Mouse (Mus musculus) limb, embryonic 13.5 days (tissue): ENCODE data around the gene Rab11fip4. TPM values are rescaled to one million over a fixed set of nuclear protein-coding genes. Genes with fewer than 3 reads are reported as not detected.
A peak's percentile ranks its signal among the peaks of the same experiment; 100 is the strongest.

ENCODE experiments used
- ATAC-seq: fragments of 200-750 bp; cut with Nextera tagmentation; 2 replicates; pipeline ENCODE4 v1.8.0; 2017; ENCODE audit warnings: low read depth, moderate number of reproducible peaks, moderate TSS enrichment; ENCODE audit not compliant: low FRiP score
- H3K27ac ChIP-seq: fragments of 300-500 bp; sonication (generic); 2 replicates; pipeline ENCODE4 v1.5.1; 2015; ENCODE audit warnings: inconsistent platforms, mild to moderate bottlenecking, moderate library complexity
- H3K27me3 ChIP-seq: fragments of 300-500 bp; sonication (generic); 2 replicates; pipeline ENCODE4 v1.6.1; 2015; ENCODE audit warnings: mild to moderate bottlenecking, inconsistent platforms
- H3K36me3 ChIP-seq: fragments of 300-500 bp; sonication (generic); 2 replicates; pipeline ENCODE4 v1.6.1; 2015; ENCODE audit warnings: inconsistent platforms, mild to moderate bottlenecking, moderate library complexity
- H3K4me1 ChIP-seq: fragments of 300-500 bp; sonication (generic); 2 replicates; pipeline ENCODE4 v1.6.1; 2015; ENCODE audit warnings: inconsistent platforms
- H3K4me2 ChIP-seq: fragments of 300-500 bp; sonication (generic); replicated peaks from 2 replicates; pipeline ENCODE4 v1.6.1; 2015; ENCODE audit warnings: inconsistent platforms, mild to moderate bottlenecking, moderate library complexity
- H3K4me3 ChIP-seq: fragments of 300-500 bp; sonication (generic); 2 replicates; pipeline ENCODE4 v1.5.1; 2015; ENCODE audit warnings: moderate library complexity, mild to moderate bottlenecking, inconsistent platforms
- H3K9ac ChIP-seq: fragments of 300-500 bp; sonication (generic); 2 replicates; pipeline ENCODE4 v1.6.1; 2015; ENCODE audit warnings: mild to moderate bottlenecking, inconsistent platforms
- H3K9me3 ChIP-seq: fragments of 300-500 bp; sonication (generic); 2 replicates; pipeline ENCODE4 v1.6.1; 2016; ENCODE audit warnings: inconsistent platforms
- WGBS: fragments of 180-500 bp; shearing (Covaris S2); methylation state at CpG from one replicate; pipeline ENCODE4 v1.1.7; 2015; 5-methylcytosine and 5-hydroxymethylcytosine counted together
- polyA plus RNA-seq: library from polyadenylated mRNA; unstranded; fragments of >200 nt; fragmentation: Nextera tagmentation; extraction: Ambion mirVana; gene quantifications from 2 replicates; pipeline ENCODE4 v1.2.1, GENCODE M21; 2015

The Rab11fip4 gene
- polyA plus RNA-seq, 1 experiment from 2014 or later = 12.4 TPM

DNA sequence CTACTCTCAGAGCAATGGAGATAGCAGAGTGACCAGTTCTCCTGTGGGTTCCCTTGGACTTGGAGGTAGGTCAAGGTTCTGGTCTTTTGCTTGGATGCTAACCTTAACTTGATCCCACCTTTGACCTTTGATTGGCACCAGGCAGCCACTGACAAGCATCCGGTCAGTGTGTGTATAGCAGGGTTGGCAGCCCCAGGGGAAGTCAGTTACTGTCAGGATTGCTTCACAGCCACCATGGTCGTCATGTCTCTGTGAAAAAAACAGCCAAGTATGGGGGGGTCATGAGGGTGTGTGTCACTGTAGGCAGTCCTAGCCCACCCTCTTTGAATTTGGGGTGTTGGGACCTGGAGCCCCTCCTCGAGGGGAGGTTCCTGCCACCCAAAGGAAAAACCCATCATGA lies 83.2 kb downstream of the Rab11fip4 start:
- no peak overlapping the region for H3K9ac ChIP-seq
- H3K27me3 ChIP-seq = no peaks in the 10 kb centered on the region
- ATAC-seq = no peak
- H3K36me3 ChIP-seq = no peaks in the 10 kb centered on the region
- peaks cover 79% of the 10 kb centered on the region for H3K4me1 ChIP-seq
- no peak overlapping the region for H3K4me3 ChIP-seq
- no peak overlapping the region for H3K27ac ChIP-seq
- no peaks in the 10 kb centered on the region for H3K9me3 ChIP-seq
- WGBS = 79% methylated on average over 3 of the region's 3 CpGs
- H3K4me2 ChIP-seq = no peak overlapping the region

DNA sequence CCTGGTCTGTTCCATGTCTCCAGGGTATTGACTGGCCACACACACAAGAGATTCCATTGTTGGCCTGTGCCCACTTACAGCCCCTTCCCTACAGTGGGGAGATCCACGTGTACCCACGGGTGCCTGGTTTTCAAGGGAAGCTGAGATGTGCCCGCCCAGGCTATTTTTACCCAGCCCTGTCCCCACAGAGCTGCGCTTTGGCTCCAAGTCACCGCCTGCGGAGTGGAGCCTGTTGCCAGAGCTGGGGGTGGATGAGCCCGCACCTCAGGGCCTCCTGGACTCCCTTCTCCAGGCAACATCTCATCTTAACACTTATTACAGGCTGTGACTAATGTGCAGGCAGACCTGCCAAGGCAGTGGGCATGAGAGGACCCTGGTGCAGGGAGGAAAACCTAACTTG lies 83.6 kb downstream of the Rab11fip4 start:
- H3K4me3 ChIP-seq = no peak overlapping the region
- H3K27me3 ChIP-seq = no peaks in the 10 kb centered on the region
- H3K9ac ChIP-seq = no peak overlapping the region
- ATAC-seq = no peak
- H3K9me3 ChIP-seq = no peaks in the 10 kb centered on the region
- WGBS = 88% methylated on average over 7 of the region's 7 CpGs
- no peaks in the 10 kb centered on the region for H3K36me3 ChIP-seq
- H3K4me2 ChIP-seq = no peak overlapping the region
- H3K27ac ChIP-seq = no peak overlapping the region
- H3K4me1 ChIP-seq = peaks cover 79% of the 10 kb centered on the region

DNA sequence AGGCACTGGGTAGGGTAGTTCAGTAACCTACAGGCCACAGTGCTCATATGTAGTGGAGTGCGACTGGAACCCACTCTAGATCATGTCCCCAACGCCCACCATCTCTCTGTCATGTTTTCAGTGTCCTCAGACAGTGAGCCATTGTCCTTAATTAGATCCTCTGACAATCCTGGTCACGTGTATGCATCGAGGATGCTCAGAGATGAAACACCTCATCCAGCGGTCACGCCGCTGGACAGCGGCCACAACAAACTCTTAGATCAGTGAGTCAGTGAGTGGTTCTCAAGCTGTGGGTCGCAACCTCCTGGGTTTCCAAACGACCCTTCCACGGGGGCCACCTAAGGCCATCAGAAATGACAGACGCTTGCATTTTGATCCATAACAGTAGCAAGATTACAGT lies 84.3 kb downstream of the Rab11fip4 start:
- 81% methylated on average over 12 of the region's 12 CpGs for WGBS
- no peaks in the 10 kb centered on the region for H3K9me3 ChIP-seq
- H3K9ac ChIP-seq = no peak overlapping the region
- peaks cover 73% of the 10 kb centered on the region for H3K4me1 ChIP-seq
- ATAC-seq = no peak
- H3K36me3 ChIP-seq = no peaks in the 10 kb centered on the region
- peak overlapping the region; percentile 6; the same call in 1 of the 2 replicates for H3K27ac ChIP-seq
- H3K27me3 ChIP-seq = no peaks in the 10 kb centered on the region
- no peak overlapping the region for H3K4me2 ChIP-seq
- H3K4me3 ChIP-seq = no peak overlapping the region

DNA sequence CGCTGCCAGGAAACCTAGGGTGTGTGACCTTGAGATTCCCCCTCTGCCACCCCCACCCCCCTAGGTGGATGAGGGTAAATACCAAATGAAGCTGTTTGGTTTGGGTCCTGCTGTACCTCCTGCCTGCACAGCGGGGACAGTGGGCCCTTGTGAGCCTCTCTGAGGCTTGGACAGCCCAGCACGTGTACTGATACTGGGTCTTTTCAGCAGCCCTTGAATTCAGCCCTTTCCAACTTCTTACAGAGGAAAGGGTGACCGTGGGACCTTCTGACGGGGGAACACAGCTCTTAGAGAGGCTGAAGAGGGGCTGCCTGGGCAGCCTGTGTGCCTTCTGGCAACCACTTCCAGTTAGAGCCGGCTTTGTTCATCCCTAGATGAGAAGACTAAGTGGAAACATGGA lies 85.0 kb downstream of the Rab11fip4 start:
- WGBS = 71% methylated on average over 6 of the region's 6 CpGs
- Histone ChIP-seq H3K4me1 (peaks cover 66% of the 10 kb centered on the region), H3K4me3 (no peak overlapping the region), H3K27me3 (no peaks in the 10 kb centered on the region), H3K9ac (no peak overlapping the region), H3K27ac (peak overlapping the region; percentile 53; the same call in 1 of the 2 replicates), H3K4me2 (no peak overlapping the region), H3K9me3 (no peaks in the 10 kb centered on the region), H3K36me3 (no peaks in the 10 kb centered on the region)
- ATAC-seq = no peak

DNA sequence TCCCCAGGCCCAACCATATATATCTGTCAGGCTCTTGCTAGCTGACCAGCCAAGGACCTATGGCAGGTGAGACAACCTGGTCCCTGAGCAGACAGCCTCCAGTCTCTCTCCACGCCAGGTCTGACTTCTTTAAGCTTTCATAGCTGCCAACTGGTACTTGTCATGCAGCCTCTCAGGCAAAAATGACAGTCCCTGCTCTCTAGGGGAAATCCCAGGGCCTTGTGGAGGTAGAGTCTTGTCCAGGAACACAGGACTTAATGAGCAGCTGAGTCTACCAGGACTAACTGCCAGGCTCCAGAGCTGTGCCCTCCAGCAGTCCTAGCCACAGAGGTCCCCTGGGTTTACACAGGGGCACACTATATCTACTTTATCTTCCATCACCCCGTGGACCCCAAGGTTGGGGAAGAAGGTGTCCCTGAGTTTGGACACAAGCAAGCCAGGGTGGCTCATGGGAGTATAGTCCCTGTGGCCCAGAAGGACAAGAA lies 85.5 kb downstream of the Rab11fip4 start:
- WGBS = 90% methylated on average over 2 of the region's 2 CpGs
- H3K4me1 ChIP-seq = peaks cover 60% of the 10 kb centered on the region
- H3K4me2 ChIP-seq = no peak overlapping the region
- ATAC-seq = no peak
- no peaks in the 10 kb centered on the region for H3K9me3 ChIP-seq
- no peaks in the 10 kb centered on the region for H3K27me3 ChIP-seq
- no peak overlapping the region for H3K9ac ChIP-seq
- H3K27ac ChIP-seq = peak overlapping the region; percentile 53; the same call in 1 of the 2 replicates
- H3K36me3 ChIP-seq = no peaks in the 10 kb centered on the region
- no peak overlapping the region for H3K4me3 ChIP-seq

GRCm38 (mm10) chr11:79677402-79677801 lies 86.4 kb downstream of the Rab11fip4 start:
- H3K4me1 ChIP-seq = peaks cover 52% of the 10 kb centered on the region
- H3K4me3 ChIP-seq = no peak overlapping the region
- H3K4me2 ChIP-seq = no peak overlapping the region
- WGBS = 75% methylated on average over 9 of the region's 9 CpGs
- no peak for ATAC-seq
- no peak overlapping the region for H3K9ac ChIP-seq
- H3K27me3 ChIP-seq = no peaks in the 10 kb centered on the region
- no peaks in the 10 kb centered on the region; the same call in 1 of the 2 replicates for H3K36me3 ChIP-seq
- no peaks in the 10 kb centered on the region for H3K9me3 ChIP-seq
- H3K27ac ChIP-seq = no peak overlapping the region

DNA sequence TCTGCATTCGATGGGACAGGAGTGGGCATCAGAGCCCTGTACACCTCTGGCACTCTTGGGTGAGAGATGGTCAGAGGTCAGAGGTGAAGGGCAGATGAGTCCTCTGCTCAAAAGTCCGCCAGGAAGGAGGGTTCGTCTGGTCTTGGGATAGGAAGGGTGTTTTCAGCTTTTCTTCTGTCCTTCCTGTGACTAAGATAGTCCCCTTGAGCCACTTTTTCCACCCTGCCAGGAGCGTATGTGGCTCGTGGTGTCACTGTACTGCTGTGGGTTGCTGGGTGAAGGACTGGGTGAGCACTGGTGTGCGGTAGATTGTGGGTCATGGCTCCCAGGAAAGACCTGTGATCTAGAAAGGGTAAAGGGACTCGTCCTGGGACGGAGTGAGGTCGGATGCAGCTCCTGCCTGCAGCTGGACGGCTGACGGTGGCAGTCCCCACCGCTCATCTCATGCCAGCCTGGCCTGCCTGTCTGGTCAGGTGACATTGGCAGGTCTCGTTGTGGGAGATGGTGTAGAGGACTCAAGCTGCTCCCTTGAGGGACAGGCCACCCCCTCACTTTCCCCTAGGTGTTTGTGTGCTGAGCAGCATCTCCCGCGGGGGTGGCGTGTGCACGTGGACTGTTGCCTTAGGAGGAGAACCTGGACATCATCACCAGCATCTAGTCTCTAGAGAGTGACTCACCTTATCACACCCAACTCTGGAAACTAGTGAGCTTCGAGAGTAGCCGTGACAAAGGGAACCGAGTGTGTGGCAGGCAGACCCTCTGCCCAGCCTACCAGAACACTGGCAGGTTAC lies 87.5 kb downstream of the Rab11fip4 start:
- WGBS = 86% methylated on average over 20 of the region's 20 CpGs
- H3K9me3 ChIP-seq = no peaks in the 10 kb centered on the region
- H3K27ac ChIP-seq = no peak overlapping the region
- ATAC-seq = no peak
- H3K9ac ChIP-seq = 0 out of 2 replicates have a peak overlapping the region, but pooled peaks have one; percentile 14
- H3K4me1 ChIP-seq = peaks cover 43% of the 10 kb centered on the region
- H3K36me3 ChIP-seq = peaks cover 4% of the 10 kb centered on the region
- H3K4me3 ChIP-seq = no peak overlapping the region
- H3K27me3 ChIP-seq = no peaks in the 10 kb centered on the region
- H3K4me2 ChIP-seq = no peak overlapping the region

DNA sequence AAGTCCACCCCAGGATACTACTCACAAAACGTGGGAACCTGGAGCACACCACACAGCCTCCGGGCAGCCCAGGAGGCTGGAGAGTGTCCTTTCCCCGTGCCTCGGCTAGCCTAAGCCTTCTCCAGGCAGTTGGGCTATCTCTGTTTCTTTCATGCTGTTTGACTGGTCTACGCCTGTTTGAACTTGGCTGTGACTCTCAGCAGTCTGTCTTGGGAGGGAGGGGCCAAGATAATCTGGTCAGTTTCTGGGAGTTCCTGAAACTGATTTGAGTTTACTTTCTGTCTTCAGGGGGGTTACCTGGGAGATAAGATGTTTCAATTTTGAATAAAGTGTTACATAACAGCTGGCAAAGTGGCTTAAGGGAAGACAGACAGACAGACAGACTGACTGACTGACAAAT lies 88.9 kb downstream of the Rab11fip4 start:
- Histone ChIP-seq H3K27ac (no peak overlapping the region), H3K36me3 (peaks cover 15% of the 10 kb centered on the region), H3K4me3 (no peak overlapping the region), H3K9me3 (no peaks in the 10 kb centered on the region), H3K9ac (no peak overlapping the region), H3K4me2 (no peak overlapping the region), H3K4me1 (peaks cover 32% of the 10 kb centered on the region), H3K27me3 (no peaks in the 10 kb centered on the region)
- 83% methylated on average over 5 of the region's 5 CpGs for WGBS
- no peak for ATAC-seq

- H3K9me3 ChIP-seq = no peaks in the 10 kb centered on the region
- H3K4me3 ChIP-seq = no peak overlapping the region
- H3K4me2 ChIP-seq = no peak overlapping the region
- H3K27me3 ChIP-seq = no peaks in the 10 kb centered on the region
- H3K36me3 ChIP-seq = peaks cover 21% of the 10 kb centered on the region
- no peak overlapping the region for H3K9ac ChIP-seq
- H3K27ac ChIP-seq = no peak overlapping the region
- peaks cover 29% of the 10 kb centered on the region for H3K4me1 ChIP-seq
- no peak for ATAC-seq
- WGBS = 91% methylated on average over 11 of the region's 11 CpGs
These were observed 89.5 kb downstream of the Rab11fip4 start for GRCm38 (mm10) chr11:79680559-79680958.

DNA sequence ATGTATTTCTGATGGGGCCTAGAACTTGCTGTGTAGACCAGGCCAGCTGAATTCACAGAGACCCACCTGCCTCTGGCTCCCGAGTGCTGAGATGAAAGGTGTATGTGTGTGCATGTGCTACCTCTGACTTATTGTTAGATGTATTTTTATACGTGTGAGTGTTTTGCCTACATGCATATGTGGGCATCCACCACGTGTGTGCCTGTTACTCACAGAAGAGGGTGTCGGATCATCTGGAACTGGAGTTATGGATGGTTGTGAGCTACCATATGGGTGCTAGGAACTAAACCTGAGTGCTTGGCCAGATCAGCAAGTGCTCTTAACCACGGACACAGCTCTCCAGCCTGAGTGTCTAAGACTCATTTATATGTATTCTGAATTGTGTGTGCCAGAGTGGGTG lies 90.2 kb downstream of the Rab11fip4 start:
- H3K4me2 ChIP-seq = no peak overlapping the region
- WGBS = 85% methylated on average over 5 of the region's 5 CpGs
- H3K27me3 ChIP-seq = no peaks in the 10 kb centered on the region
- no peaks in the 10 kb centered on the region for H3K9me3 ChIP-seq
- H3K4me3 ChIP-seq = no peak overlapping the region
- no peak for ATAC-seq
- no peak overlapping the region for H3K27ac ChIP-seq
- H3K9ac ChIP-seq = no peak overlapping the region
- H3K4me1 ChIP-seq = peaks cover 23% of the 10 kb centered on the region
- H3K36me3 ChIP-seq = peaks cover 27% of the 10 kb centered on the region

DNA sequence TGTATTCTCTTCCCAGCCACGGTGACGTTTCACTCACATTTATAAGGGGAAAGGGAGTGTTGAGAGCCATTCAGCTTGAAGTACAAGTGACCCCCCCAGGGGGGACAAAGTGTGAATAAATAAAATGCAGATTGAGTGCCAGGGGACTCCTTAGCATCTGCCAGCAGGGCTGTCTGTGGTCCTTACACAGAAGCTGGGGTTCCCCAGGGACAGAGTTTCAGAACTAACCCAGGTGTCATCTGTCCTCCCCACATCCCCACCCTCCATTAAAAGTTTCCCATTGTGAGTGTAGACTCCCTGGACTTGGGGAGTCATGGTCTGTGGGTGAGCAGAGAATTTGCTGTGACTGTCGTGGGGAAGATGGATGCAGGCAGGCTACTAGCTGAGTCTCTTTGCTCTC lies 90.8 kb downstream of the Rab11fip4 start:
- Histone ChIP-seq H3K27me3 (no peaks in the 10 kb centered on the region), H3K4me2 (no peak overlapping the region), H3K27ac (no peak overlapping the region), H3K9me3 (no peaks in the 10 kb centered on the region), H3K4me1 (peaks cover 16% of the 10 kb centered on the region), H3K9ac (no peak overlapping the region), H3K4me3 (no peak overlapping the region), H3K36me3 (peaks cover 28% of the 10 kb centered on the region)
- WGBS = 59% methylated on average over 3 of the region's 3 CpGs
- no peak for ATAC-seq

DNA sequence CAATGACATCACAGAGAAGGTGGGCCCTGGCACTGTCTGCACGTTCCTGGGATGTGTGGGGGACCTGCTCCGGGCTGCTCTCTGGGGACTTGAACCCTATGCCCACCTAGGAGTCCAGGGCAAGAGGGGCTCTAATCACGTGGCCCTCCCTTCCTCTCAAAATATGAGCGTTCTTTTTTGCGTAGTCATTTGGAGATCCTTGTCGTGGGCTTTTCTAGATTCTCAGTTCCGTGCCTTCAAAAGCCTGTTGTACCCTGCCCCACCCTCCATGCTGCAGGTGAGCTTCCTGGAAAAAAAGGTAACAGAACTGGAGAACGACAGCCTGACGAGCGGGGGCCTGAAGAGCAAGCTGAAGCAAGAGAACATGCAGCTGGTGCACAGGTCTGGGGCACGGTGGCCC lies 94.1 kb downstream of the Rab11fip4 start:
- ATAC-seq = no peak
- H3K4me1 ChIP-seq = no peaks in the 10 kb centered on the region
- peaks cover 48% of the 10 kb centered on the region for H3K36me3 ChIP-seq
- H3K4me2 ChIP-seq = no peak overlapping the region
- H3K9ac ChIP-seq = no peak overlapping the region
- H3K9me3 ChIP-seq = no peaks in the 10 kb centered on the region
- no peak overlapping the region for H3K4me3 ChIP-seq
- no peaks in the 10 kb centered on the region for H3K27me3 ChIP-seq
- WGBS = 83% methylated on average over 11 of the region's 11 CpGs
- H3K27ac ChIP-seq = no peak overlapping the region
